Mouse (Mus musculus): ENCODE data around the gene Gm10715.
"Not testable (repeated sequence)": the region's sequence is repeated elsewhere in the genome, so short reads cannot be mapped to it uniquely, and the experiment has no call there.

DNA sequence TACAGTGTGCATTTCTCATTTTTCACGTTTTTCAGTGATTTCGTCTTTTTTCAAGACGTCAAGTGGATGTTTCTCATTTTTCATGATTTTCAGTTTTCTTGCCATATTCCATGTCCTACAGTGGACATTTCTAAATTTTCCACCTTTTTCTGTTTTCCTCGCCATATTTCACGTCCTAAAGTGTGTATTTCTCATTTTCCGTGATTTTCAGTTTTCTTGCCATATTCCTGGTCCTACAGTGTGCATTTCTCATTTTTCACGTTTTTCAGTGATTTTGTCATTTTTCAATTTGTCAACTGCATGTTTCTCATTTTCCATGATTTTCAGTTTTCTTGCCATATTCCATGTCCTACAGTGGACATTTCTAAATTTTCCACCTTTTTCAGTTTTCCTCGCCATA, 2.4 kb upstream of the Gm10715 start, which contains the start of gene Gm17535:
- not testable (repeated sequence) for TF ChIP-seq POLR2A (IDR thresholded peaks at IDR 0.05; ENCODE audit: low read depth, low read length); CTCF (IDR thresholded peaks at IDR 0.05; ENCODE audit: extremely low read depth, insufficient read length, insufficient replicate concordance, low read depth, low read length)

Measured in small intestine, adult 2 months (tissue).